Mouse (Mus musculus) gonadal fat pad, adult 2 months (tissue): ENCODE measurements around the gene Frmd4b. TPM values are rescaled to one million over a fixed set of nuclear protein-coding genes. Genes with fewer than 3 reads are reported as not detected.
"Not testable (repeated sequence)": the region's sequence is repeated elsewhere in the genome, so short reads cannot be mapped to it uniquely, and the experiment has no call there.

Source experiments
- DNase-seq: peaks from one replicate; pipeline ENCODE4 v3.0.0-alpha.2; 2012; ENCODE audit warnings: low read depth
- polyA plus RNA-seq: library from polyadenylated mRNA; depleted of rRNA; stranded (reverse); fragments of >200 nt; gene quantifications from 2 replicates; pipeline ENCODE4 v1.2.3, GENCODE M21; 2012; rRNA removed

The Frmd4b gene
- polyA plus RNA-seq, 1 experiment = 11.3 TPM

DNA sequence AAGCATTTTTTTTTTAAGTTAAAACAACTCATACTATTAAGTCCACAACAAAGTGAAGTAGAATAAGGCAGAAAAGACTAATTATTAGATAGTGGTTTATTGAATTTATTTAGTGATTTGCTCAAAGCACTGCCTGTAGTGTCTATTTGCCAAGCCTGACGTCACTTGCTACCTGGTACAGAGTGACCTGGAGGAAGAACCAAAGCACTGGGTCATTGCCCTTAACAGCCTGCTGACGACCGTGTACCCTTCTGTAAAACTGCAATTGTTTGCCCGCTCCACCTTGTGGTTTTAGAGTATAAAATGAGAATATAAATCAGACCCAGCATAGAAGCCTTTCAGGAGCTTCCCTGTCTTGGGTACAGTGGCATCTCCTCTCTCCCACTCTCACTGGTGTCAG, 355.1 kb downstream of the Frmd4b start:
- no peak for DNase-seq

- not testable (repeated sequence) for DNase-seq
These were observed 357.4 kb downstream of the Frmd4b start for GRCm38 (mm10) chr6:97259926-97260325.

DNA sequence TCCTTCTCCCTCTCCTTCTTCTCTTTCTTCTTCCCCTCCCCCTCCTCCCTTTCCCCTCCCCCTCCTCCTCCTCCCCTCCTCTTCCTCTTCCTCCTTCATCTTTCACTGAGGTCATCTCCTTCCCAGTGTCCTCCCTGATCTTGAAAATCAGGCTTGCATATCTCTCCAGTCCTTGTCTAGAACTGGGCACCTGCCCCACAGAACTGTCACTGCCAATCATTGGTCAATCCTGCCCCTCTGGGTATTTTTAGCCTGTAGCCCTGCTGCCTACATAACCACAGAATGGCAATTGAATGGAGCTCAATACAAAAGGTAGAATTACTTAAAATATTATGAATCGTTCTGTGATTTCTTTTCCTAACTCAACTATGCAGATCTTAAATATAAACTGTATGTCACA, 358.9 kb downstream of the Frmd4b start:
- DNase-seq = no peak

- DNase-seq = no peak
These were observed 364.6 kb downstream of the Frmd4b start, which contains the start of gene Lmod3 for GRCm38 (mm10) chr6:97252711-97253221. Gene Lmod3 (minus strand): TSS chr6:97252759.

- no peak for DNase-seq
These were observed 365.3 kb downstream of the Frmd4b start for GRCm38 (mm10) chr6:97252086-97252485.

DNA sequence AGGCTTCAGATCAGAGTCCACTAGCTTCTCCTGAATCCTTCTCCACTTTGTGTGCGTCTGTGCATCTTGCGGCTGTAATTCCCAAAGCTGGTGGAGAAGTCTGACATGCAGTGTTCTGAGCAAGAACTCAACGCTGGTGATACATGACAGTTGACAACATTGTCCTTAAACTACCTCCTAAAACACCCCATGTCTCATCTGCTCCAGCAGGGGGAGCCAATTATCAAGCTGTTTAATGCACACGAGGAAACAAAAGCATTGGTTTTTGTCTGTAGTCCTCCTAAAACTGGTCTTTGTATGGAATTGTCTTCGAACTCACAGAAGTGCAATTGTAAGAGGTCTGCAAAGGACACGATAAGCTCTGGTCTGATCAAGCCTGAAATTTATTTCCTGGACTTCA, 366.4 kb downstream of the Frmd4b start:
- no peak for DNase-seq

- no peak for DNase-seq
These were observed 372.1 kb downstream of the Frmd4b start for GRCm38 (mm10) chr6:97245200-97245599.

- no peak for DNase-seq
These were observed 374.8 kb downstream of the Frmd4b start for GRCm38 (mm10) chr6:97242522-97242921.

GRCm38 (mm10) chr6:97240092-97240491, 377.2 kb downstream of the Frmd4b start:
- no peak for DNase-seq

DNA sequence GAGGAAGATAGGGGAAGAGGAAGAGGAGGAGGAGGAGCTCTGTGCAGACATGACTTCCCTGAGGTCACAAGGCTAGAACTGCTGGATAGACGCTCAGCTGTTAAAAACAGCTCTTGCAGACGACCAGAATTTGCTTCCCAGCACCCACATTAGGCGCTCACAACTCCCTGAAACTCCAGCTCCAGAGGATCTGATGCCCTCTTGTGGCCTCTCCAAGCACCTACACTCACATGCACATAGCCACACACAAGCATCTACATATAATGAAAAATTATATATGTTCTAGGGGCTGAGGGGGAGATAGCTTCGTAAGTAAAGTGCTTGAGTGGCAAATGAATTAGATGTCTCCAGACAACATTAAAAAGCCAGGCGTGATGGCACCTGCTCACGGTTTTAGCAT, 378.0 kb downstream of the Frmd4b start:
- no peak for DNase-seq

Other genes starting within 250 kb of the Frmd4b start
- 3.7 and 4.3 TPM in 2 replicates for gene Mitf, start 189.5 kb upstream of the Frmd4b start, polyA plus RNA-seq